Mouse (Mus musculus): ENCODE results near the gene Taf13.
"Not testable (repeated sequence)": the region's sequence is repeated elsewhere in the genome, so short reads cannot be mapped to it uniquely, and the experiment has no call there.

Gene Taf13

DNA sequence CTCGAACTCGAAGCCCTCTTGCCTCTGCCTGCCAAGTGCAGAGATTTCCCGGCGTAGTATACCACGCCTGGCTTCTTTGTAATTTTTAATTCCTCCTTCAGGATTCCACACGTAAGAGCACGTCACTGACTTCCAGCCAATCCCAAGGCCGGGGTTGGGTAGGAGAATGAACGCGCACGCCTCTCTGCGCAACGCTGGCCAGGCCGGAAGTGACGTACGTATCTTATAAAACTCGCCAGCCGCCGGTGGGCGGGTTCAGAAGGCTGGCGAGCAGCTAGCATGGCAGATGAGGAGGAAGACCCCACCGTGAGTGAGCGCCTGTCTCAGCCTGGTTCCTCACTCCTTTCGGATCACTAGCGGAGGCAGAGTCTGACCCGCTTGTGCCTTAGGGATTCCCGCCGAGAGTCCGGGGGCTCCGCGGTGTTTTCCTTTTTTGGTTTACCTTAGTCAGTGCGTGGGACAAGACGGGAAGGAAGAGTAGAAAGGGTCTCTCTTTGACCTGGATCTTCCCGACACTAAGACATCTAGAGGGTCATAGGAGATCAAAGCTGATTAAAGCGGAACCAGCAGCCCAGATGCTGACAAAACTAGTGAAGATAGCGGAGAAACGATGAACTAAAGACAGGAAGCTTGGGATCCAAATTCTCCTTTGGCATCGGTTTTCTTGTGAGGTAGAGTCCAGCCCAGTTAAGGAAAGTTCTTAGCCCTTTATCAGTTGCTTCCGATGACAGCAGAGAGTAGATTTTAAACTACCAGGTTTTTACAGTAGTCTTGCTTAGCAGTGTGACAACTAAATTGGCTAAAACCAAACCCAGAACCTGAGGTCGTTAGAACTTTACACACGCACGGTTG lies at the start of gene Taf13:
Taf13 (plus strand) TSS at position 256 of the 852 bp plus-strand sequence.
- DNase-seq, result peak; percentile 97

DNA sequence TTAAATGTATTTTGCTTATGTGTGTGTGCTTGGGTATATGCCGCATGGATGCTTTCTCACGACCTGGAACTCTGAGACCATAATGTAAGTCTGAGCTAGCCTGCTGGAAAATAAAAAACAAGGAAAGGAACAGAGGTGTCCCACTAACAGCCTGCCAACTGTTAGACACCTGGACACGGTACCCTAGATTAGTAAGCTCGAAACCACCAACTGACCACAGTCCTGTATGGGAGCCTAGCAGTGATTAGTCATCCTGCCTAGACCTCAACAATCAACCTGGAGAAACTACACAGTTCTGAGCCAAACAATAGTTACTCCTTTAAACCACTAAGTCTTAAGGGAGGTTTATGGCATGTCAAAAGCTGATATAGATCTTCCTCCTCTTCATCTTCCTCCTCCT lies 48.1 kb upstream of the Taf13 start:
- DNase-seq, result no peak

DNA sequence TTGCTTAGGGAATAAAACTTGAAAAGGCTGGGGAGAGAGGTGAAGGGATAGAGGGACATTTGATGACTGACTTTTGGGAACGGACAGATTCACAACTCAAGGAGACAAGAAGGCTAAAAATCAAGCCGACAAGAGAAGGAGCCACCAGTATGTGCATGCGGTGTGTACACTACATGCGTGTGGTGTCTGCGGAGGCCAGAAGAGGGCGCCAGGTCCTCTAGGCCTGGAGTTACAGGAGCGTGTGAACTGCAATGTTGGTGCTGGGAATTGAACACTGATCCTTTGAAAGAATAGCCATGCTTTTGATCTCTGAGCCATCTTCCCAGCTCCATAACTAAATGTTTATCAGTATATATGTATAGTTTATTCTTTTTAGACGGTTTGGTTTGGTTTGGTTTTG lies 43.0 kb upstream of the Taf13 start:
- DNase-seq, result no peak

DNA sequence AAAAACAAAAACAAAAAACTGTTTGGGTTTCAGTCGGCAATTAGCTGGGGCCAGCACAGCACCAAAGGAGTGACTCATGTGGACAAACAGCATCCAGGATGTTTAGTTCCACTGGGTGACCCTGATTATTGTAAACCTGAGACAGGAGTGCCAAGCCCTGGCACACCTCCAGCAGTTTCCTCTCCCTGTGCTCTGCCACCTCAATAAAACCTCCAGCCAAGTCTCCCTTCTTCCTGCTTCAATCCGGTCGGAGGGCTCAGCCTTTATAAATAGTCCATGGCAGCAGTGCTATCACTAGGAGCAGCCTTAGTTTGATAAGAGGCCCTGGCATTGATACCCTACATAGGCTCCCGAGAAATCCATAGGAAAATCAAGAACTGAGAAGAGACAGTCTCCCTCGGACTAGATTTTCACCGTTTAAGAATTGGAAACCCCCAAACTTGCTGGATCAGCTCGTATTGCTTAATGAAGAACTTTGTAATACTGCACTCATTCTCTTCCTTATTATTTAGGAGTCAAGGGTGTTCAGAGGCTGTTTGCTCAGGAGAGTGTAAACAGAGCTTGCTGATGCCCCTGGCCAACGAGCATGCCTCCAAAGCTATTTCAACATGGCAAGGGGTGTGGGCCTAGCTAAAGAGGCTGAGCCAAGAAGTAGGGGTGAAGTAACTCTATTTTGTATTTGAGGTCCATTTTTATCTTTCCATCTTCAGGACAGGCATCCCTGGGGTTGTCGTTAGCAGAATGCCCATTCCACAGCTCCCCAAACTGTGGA lies 38.2 kb upstream of the Taf13 start:
- peak; percentile 68 to 78 for DNase-seq

DNA sequence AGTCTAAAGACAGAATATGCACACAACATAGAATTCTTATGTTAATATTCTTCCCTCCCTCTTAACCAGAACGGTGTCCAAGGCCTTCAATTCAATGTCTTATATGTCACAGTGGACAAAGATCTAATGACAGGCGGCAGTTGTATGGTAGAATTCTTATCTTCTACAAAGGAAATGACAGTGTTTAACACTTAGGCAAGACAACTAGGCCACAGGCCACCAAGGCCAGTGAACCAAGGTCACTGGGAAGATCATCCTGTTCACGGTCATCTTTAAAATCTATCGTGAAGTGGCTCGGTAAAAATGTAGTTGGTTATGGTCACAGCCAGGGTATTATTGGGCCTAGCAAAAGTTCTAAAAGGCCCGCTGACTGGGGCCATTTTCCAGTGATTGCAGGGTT lies 37.5 kb upstream of the Taf13 start, which contains the start of gene 1700013F07Rik:
1700013F07Rik (plus strand) TSS at position 200 of the 400 bp plus-strand sequence.
- no peak for DNase-seq

DNA sequence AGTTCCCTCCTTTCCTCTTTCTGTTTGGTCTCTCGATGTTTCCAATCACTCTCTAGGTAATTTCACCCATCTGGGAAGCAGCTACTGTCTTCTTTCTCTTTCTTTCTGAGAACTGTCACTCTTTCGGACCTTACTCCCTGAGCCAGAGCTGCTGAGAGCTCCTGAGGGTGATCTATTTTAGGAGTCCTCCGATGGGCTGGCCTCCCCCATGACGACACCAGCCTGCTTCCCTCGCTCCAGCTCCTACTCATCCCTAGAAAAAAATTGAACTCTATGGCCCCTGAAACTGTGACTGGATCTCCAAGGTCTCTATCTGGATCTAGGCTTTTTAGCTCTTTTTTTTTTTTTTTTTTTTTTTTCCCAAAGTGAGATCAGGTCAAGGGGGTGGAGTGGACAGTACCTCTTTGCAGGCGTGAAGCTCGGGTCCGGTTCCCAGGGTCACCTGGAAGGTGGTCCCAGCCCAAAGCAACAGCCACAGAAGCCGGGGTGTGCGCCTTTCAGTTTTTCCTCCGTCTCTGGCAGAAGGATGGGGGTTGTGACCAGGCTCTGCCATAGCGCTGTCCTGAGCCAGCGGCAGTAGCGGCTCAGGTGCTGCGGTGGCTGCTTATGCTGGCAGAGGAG lies 35.5 kb upstream of the Taf13 start:
- DNase-seq, result no peak

DNA sequence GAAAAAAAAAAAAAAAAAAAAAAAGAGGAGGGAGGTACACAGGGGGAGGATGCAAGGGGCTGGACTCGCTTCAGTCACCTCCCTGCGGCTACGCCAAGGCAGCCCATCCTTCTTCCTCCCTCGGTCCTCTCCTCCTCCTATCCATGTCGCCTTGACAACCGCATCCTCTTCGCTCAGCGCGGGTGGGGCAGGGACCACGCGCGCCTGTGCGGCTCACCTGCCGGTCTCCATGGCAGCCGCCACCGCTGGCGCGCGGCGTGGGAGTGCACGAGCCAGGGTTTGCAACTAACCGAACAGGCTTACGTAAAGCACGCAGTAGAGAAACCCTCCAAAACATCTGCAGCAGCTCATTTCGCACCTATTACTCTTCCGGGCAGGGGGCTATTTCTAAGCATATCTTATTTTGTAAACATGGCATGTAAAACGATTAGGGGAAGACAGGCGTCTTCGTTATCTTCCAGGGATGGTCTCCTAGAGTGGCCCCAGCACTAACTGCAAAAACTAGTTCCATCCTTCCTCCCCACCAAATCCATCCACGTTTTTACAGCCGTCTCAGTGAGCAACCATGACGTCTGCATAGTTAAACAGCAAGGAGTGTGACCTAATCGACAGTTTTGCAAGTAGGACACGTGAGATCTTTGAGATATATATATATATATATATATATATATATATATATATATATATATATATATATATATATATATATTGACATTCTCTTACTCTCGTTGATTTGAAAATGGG lies 34.8 kb upstream of the Taf13 start, which contains the start of gene 5330417C22Rik:
5330417C22Rik (minus strand) TSS at position 20 of the 744 bp plus-strand sequence.
- DNase-seq, result peak; percentile 73 to 82

DNA sequence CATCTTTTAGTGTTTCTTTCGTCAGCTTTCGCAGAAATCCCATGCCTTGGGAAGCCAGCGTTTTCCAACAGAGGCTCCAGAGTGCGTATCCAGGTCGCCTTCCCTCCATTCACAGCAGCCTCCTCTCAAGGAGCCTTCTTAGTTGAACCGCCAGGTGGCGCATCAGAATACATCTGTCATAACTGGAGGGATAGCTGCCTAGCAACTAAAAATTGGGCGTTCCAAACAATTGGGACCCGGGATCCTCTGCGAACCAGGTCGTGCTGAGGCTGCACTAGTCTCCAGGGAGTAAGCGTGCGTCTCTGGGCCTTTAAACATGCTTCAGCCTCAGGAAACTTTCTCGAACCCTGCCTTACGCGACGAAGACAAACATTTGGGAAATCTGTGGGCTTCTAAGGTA lies 34.2 kb upstream of the Taf13 start:
- DNase-seq, result peak; percentile 85 to 91

DNA sequence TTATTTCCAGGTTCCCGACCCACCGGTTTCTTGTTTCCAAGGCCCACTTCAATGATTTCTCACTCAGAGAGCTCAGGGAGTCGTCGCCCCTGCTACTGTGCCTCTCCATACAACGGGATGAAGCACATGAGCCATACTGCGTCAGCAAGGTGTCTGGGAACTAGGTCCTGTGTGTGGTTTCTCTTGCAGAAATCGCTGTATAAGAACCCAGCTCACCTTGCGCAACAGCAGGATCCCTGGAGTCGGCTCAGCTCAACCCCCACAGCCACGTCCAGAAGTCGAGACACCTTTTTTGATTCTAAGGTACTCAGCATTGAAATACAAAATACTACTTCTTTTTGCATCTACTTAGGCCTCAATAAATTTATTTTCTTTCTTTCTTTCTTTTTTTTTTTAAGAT lies 29.2 kb upstream of the Taf13 start:
- no peak for DNase-seq

DNA sequence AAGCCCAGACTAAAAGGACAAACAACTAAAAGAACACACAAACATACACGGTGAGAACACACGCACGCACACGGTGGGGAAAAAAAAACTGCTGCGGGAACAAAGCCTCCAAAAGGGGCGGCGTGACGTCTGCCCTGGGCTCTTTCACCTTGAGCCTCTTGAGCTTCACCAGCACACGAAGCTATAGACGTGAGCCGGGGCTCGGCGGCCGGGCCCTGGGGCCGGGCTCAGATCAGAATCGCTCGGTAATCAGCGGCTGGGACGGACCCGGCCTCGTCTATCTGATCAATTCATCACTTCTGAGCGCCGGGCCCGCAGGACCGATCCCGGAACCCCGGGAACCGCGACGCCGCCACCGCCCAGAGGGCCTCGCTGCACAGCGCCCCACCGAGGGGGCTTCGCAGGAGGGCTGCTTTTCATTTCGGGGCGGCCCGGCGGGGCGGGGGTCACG lies 17.4 kb upstream of the Taf13 start:
- peak in 1 of 2 experiments; percentile 28 for DNase-seq

DNA sequence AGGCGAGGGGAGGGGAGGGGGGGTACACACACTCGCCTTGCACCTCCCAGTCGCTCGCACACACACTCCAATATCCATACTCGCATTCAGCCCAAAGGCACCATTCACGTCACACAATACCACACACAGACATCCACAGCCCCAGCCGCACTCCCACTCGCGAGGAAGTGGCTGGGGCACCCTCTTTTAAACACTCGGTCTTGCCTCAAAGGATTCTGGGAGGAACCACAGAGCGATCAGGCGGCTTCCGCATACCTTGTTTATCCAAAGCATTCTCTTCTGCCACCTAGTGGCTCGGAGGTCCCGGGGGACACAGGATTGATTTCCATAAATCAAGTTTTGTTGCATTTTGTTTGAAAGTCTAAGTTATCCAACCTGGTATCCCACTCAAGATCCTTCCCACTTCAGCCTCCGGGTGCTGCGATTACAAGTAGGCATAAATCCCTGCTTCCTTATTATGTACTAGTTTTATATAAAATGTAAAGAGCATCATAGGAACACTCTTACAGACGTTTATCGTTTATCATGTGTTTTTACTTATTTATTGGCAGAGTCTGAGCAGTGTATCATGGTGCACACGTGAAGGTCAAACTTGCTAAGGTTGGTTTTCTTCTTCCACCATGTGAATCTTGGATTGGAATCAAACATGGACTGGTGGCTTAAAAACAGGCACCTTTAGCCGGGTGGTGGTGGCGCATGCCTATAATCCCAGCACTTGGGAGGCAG lies 16.7 kb upstream of the Taf13 start:
- peak; percentile 93 to 95 for DNase-seq

DNA sequence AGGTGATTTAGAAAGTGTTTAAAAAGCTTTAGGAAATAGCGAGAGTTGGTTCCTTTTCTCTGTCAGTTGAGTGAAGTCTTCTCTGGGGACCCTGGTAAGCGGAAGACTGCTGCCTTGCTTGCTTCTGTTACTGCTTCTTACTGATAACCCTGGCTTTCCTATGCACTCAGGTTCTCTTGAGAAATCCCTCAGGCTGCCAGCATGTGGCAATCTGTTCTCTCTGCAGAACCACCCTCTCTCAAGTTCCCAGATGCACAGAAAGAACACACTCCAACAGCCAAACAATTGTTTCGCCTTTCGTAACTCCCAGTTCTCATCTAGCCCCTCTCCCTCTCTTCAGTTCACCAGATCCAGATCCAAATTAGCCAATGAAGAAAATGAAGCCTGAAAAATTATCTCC lies 13.6 kb upstream of the Taf13 start:
- DNase-seq, result peak in 1 of 2 experiments; percentile 32

DNA sequence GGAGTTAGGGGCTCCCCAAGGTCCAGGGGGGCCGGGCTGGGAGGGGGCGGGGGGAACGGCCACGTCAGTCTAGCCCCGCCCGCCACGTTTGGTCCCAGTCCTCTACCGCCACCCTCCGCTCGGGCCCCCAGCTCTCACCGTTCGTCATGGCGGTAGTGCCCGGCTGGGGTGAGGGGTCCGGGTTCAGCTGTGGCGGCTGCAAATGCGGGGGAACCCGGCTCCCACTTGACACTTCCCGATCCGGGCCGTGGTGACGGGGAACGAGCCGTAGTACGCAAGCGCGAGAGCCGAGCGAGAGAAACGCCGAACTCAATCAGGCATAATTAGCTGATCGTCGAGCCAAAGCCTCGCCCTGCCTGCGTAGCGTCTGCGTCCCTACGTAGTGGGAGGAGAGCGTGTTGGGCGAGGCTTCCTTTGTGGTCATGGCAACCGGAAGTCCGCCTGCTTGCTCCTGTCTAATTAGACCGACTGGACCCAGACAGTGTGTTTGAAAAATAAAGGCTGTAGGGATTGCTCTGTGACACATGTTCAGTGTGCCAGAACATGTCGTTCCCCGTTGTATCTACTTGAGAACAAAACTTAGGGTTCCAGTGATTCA lies 9.3 kb upstream of the Taf13 start, which contains the start of gene Tmem167b:
Tmem167b (minus strand) TSS at position 334 of the 598 bp plus-strand sequence.
- peak; percentile 98 to 99 for DNase-seq

DNA sequence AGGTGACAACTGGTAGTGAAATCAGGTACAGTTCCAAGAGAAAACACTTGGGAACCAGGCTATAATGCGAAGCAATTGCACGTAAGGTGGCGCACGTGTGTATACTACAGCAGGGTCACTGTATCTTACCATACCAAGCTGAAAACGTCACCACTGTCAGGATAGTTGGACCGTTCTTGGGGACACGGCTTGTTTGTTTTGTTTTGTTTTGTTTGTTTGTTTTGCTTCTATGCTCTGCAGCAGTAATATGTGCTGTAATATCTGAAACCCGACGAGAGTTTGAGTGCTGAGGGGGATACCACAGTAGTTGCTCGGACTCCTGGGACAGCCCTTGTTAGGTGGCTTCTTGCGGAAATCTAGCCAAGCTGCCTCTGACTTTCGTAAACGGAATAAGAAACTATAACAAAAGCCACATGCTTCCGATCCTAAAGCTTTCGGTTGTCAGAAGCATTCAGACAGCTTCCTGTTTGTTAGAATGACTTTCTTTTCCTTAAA lies 8.7 kb upstream of the Taf13 start:
- DNase-seq, result peak; percentile 28 to 31

DNA sequence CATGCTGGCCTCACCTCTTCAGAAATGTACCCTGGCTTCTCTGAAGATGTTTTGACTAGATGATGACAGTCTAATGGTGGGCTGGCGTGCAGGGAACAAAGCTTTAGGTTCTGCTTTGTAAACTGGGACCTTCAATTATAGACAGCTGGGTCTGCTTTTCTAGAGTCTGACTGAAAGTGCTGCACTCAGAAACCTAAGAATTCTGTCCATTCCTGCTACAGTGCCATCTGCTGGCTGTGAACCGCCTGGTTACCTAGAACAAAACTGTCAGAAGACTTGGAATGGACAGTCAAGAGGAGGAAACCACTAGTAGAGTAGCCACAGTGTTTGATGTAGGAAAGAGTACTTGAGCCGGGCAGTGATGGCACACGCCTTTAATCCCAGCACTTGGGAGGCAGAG lies 8.2 kb upstream of the Taf13 start:
- peak; percentile 84 to 86 for DNase-seq

DNA sequence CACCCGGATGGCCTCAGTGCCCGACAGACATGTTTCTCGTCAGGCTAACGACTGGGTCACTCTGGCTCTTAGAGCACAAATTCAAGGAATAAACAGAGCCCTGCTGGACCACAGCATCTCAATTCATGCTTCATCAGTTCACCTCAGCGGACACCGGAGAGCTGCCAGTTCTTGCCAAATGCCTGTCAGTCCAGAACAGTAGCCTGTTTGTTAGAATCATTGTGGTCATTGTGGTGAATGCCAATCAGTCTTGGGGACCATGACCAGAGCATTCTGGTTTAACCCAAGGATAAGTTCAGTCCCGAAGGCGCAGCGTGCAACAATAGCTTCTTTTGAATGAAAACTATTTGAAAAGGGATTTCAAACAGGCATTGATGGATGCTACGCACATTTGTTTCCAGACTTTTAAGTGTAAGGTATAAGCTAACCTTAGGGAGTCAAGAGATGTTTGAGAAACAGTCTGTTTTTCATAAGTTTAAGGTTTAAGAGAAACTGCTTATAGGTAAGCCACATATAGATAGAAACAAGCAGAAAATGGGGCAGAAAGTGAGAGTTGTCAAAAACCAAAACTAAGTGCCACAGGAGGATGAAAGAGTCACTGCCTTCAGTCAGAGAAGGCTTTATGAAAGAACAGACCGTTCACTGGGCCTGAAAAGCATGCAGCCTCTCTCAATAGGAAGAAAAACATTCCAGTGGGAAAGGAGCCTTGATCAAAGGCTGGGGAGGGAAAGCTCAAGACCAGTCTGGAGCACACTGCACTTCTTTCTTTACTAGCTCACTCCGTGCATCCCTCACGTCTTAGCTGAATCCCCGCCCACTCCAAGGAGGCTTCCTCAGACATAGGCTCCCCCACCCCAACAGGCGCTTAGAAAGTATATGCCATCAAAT lies 3.3 kb upstream of the Taf13 start:
- DNase-seq, result no peak

DNA sequence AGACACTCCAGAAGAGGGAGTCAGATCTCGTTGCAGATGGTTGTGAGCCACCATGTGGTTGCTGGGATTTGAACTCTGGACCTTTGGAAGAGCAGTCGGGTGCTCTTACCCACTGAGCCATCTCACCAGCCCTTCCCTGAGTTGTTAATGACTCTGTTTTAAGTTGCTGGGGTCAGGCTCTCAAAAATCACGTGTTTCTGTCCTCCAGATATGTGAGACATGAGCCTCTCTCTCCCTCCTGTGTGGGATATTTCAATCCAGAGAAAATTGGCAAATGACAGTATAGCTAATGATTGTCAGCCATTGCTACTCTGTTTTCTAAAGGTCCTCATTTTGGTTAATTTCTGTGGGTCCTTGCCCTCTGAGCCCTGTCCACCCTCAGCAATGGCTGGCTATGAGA lies 1.9 kb upstream of the Taf13 start:
- not testable (repeated sequence) for DNase-seq

DNA sequence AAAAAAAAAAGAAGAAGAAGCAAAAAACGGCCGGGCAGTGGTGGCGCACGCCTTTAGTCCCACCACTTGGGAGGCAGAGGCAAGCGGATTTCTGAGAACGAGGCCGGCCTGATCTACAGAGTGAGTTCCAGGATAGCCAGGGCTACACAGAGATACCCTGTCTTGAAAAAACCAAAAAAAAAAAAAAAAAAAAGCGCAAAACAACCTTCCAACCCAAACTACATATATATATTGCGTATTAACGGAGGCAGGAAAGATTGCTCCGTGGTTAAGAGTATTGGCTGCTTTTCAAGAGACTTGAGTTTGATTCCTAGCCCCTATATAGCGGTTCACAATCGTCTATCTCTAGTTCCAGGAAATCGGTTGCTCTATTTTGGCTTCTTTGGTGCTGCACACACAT lies 685 bp upstream of the Taf13 start:
- no peak for DNase-seq

DNA sequence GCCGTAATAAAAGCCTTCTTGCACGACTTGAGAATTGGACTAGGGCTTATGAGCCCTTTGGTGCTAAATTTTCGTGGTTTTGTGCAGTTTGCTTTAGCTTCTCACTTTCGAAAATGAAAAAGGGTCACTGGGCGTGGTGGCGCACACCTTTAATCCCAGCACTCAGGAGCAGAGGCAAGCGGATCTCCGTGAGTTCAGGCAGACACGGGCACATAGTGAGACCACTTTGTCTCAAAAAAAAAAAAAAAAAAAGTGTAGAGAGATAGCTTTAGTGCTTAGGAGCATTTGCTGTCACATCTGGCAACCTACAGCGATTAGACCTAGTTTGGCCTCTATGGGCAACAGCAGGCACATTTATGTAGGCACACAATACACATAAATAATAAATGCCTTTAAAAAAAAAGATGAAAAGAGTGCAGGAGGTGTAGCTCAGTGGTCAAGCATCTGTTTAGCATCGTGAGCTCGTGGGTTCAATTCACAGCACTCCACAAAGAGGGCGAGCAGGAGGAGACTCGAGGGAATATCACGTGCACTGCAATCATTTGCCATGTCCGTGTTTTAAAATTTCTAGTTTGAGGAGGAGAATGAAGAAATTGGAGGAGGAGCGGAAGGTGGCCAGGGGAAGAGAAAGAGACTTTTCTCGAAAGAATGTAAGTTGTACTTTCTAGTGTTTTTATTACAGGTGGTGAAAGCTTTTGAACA lies 962 bp downstream of the Taf13 start:
- no peak for DNase-seq
